Mouse (Mus musculus) midbrain, embryonic 13.5 days (tissue): ENCODE measurements at regions not wholly inside any gene's neighbourhood (a gene's known extent, or its start where the extent isn't known, plus 50 kb on each side); places are given as distances from the start of the nearest gene placed in this dataset.

Experiments
- ATAC-seq: fragments of 200-750 bp; cut with Nextera tagmentation; 2 replicates; pipeline ENCODE4 v1.8.0; 2017; ENCODE audit warnings: mild to moderate bottlenecking, moderate TSS enrichment, moderate library complexity
- H3K27ac ChIP-seq: fragments of 300-500 bp; sonication (generic); 2 replicates; pipeline ENCODE4 v1.5.1; 2015; ENCODE audit warnings: inconsistent platforms, mild to moderate bottlenecking, moderate library complexity
- H3K27me3 ChIP-seq: fragments of 300-500 bp; sonication (generic); 2 replicates; pipeline ENCODE4 v1.6.1; 2015; ENCODE audit warnings: mild to moderate bottlenecking, inconsistent platforms
- H3K36me3 ChIP-seq: fragments of 300-500 bp; sonication (generic); 2 replicates; pipeline ENCODE4 v1.6.1; 2015; ENCODE audit warnings: mild to moderate bottlenecking, inconsistent platforms
- H3K4me1 ChIP-seq: fragments of 300-500 bp; sonication (generic); replicated peaks from 2 replicates; pipeline ENCODE4 v1.6.1; 2015; ENCODE audit warnings: inconsistent platforms
- H3K4me2 ChIP-seq: fragments of 300-500 bp; sonication (generic); replicated peaks from 2 replicates; pipeline ENCODE4 v1.6.1; 2015; ENCODE audit warnings: moderate library complexity, mild to moderate bottlenecking, inconsistent platforms
- H3K4me3 ChIP-seq: fragments of 300-500 bp; sonication (generic); replicated peaks from 2 replicates; pipeline ENCODE4 v1.5.1; 2015; ENCODE audit warnings: mild to moderate bottlenecking, inconsistent platforms
- H3K9ac ChIP-seq: fragments of 300-500 bp; sonication (generic); replicated peaks from 2 replicates; pipeline ENCODE4 v1.6.1; 2015; ENCODE audit warnings: mild to moderate bottlenecking, inconsistent platforms
- H3K9me3 ChIP-seq: fragments of 300-500 bp; sonication (generic); 2 replicates; pipeline ENCODE4 v1.6.1; 2016; ENCODE audit warnings: mild to moderate bottlenecking, inconsistent platforms
- WGBS: fragments of 180-500 bp; shearing (Covaris S2); methylation state at CpG from one replicate; pipeline ENCODE4 v1.1.7; 2015; 5-methylcytosine and 5-hydroxymethylcytosine counted together

DNA sequence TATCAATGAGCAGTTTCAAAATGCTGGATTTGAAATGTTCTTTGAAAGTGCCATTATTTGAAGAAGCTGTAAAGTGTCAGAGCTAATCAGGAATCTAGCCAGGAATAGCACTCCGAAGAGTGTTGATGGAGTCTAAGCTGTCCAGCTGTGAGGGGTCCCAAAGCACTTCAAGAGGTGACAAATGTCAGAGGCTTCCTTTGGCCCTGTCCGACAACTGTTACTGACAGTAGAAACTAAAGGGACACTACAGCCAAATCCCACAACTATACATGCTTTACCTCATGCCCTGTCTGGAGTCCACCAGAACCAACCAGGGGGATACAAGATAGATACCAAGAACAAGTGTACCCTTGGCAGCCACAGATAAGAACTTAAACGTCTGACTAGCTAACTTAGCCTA, 420.4 kb downstream of the Meis1 start:
- H3K27ac ChIP-seq, result no peak overlapping the region
- no peaks in the 10 kb centered on the region for H3K4me1 ChIP-seq
- H3K9me3 ChIP-seq, result no peaks in the 10 kb centered on the region
- H3K36me3 ChIP-seq, result no peaks in the 10 kb centered on the region
- H3K4me2 ChIP-seq, result no peak overlapping the region
- H3K9ac ChIP-seq, result no peak overlapping the region
- no peaks in the 10 kb centered on the region for H3K27me3 ChIP-seq
- WGBS, result 73% methylated on average over 3 of the region's 3 CpGs
- ATAC-seq, result no peak
- no peak overlapping the region for H3K4me3 ChIP-seq

DNA sequence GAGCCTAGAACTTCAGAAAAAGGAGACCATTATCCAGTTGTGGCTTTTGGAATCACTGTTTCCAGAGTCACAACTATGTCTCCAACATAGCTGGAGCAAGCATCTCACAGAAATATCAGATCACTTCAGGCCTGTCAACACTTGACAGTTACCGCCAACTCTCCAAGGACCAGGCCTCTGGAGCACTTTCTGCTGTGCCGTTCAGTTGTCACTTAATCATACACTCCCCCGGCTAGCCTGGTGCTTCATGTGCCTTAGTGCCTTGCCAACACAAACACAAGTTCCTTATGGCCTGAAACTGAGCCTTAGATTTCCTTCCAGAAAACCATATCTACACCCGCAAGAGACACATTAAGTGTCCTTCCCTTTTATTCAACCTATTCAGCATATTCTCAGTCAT, 421.8 kb downstream of the Meis1 start:
- H3K9me3 ChIP-seq, result no peaks in the 10 kb centered on the region
- H3K9ac ChIP-seq, result no peak overlapping the region
- no peak for ATAC-seq
- H3K27ac ChIP-seq, result no peak overlapping the region
- H3K4me3 ChIP-seq, result no peak overlapping the region
- no peaks in the 10 kb centered on the region for H3K36me3 ChIP-seq
- no peaks in the 10 kb centered on the region for H3K4me1 ChIP-seq
- H3K4me2 ChIP-seq, result no peak overlapping the region
- H3K27me3 ChIP-seq, result no peaks in the 10 kb centered on the region
- WGBS, result 91% methylated on average over 4 of the region's 4 CpGs

DNA sequence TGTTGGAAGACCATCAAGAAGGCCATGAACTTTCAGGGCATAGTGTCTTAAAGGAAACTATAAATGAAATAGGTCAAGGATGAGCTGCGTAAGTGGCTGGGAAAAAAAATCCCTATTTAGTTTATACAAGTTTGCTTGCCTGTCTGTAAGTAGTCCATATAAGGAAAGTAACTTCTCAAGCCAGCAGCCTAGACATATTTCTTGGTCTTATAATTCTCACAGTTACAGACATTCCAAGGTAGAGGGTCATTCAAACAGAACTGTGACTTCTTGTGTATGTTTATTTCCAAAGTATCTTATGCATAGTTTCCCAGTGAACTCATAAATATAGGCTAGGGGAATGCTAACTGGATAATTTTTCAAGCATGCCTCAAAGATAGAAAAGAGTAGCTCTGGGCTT, 428.3 kb downstream of the Meis1 start:
- Histone ChIP-seq H3K4me3 (no peak overlapping the region), H3K27ac (no peak overlapping the region), H3K4me1 (no peaks in the 10 kb centered on the region), H3K9ac (no peak overlapping the region), H3K36me3 (no peaks in the 10 kb centered on the region), H3K27me3 (no peaks in the 10 kb centered on the region), H3K4me2 (no peak overlapping the region), H3K9me3 (no peaks in the 10 kb centered on the region)
- ATAC-seq, result no peak
- 91% methylated on average over 1 of the region's 1 CpGs for WGBS

DNA sequence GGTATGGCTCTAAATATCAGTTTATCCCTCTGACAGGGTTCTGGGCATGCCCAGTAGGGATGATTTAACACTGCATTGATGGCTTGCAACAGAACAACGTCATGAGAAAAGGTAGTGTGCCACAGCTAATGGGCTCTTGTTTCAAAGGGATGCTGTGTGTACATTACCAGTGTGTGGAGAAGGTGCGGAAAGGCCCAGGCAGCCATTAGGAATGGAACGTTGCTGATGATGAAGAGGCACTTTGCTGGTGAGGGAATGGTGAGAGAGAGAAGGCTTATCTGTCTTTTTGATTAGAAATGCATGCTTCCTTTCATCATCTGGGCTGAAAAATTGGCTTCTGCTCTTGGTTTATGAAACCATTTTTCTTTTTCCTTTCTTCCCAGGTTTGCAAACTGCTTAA, 432.3 kb downstream of the Meis1 start:
- Histone ChIP-seq H3K27ac (no peak overlapping the region), H3K27me3 (no peaks in the 10 kb centered on the region), H3K36me3 (no peaks in the 10 kb centered on the region), H3K4me1 (no peaks in the 10 kb centered on the region), H3K9ac (no peak overlapping the region), H3K4me2 (no peak overlapping the region), H3K9me3 (no peaks in the 10 kb centered on the region), H3K4me3 (no peak overlapping the region)
- ATAC-seq, result no peak
- WGBS, result 75% methylated on average over 3 of the region's 3 CpGs

DNA sequence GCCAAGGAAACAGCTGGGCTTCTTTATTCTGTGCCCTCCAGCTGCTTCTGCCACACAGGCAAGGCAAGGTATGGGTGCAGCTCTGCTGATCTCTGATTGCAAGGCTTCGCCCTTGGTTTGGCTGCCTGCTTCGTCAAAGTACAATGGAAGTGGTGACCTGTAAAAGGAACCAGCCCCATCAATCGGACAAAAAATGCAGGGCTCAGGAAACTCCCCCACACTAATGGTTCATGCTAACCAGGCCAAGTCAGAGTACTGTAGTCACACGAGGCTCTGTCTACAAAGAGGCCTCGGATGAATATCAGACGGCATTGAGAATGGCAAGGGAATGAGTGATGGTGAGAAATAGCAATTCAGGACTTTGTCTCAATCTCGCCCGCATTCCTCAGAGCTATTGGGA, 433.8 kb downstream of the Meis1 start:
- no peak overlapping the region for H3K4me2 ChIP-seq
- no peak for ATAC-seq
- no peaks in the 10 kb centered on the region for H3K9me3 ChIP-seq
- WGBS, result 67% methylated on average over 8 of the region's 8 CpGs
- no peak overlapping the region for H3K4me3 ChIP-seq
- H3K4me1 ChIP-seq, result no peaks in the 10 kb centered on the region
- no peak overlapping the region for H3K9ac ChIP-seq
- no peak overlapping the region for H3K27ac ChIP-seq
- no peaks in the 10 kb centered on the region for H3K36me3 ChIP-seq
- no peaks in the 10 kb centered on the region for H3K27me3 ChIP-seq

DNA sequence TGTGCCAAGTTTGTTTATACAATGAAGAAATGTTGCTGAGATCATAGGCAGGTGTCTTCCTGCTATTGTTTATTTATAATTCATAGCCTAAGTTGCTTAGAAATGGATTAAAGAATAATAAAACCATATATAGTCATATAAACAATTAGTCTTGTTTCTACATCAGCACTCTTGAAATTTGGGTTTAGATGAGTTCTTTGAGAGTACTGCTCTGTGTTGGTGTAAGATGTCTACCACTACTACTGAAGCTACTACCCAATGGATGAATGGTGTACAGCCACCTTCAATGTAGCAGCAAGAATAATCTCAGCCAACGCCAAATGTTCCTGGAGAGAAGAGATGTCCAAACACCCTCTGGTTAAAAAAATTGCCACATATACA, 436.0 kb downstream of the Meis1 start:
- ATAC-seq, result no peak
- no peaks in the 10 kb centered on the region for H3K4me1 ChIP-seq
- 90% methylated on average over 1 of the region's 1 CpGs for WGBS
- no peak overlapping the region for H3K27ac ChIP-seq
- no peak overlapping the region for H3K4me2 ChIP-seq
- H3K9me3 ChIP-seq, result no peaks in the 10 kb centered on the region
- H3K4me3 ChIP-seq, result no peak overlapping the region
- H3K27me3 ChIP-seq, result no peaks in the 10 kb centered on the region
- H3K9ac ChIP-seq, result no peak overlapping the region
- H3K36me3 ChIP-seq, result no peaks in the 10 kb centered on the region

DNA sequence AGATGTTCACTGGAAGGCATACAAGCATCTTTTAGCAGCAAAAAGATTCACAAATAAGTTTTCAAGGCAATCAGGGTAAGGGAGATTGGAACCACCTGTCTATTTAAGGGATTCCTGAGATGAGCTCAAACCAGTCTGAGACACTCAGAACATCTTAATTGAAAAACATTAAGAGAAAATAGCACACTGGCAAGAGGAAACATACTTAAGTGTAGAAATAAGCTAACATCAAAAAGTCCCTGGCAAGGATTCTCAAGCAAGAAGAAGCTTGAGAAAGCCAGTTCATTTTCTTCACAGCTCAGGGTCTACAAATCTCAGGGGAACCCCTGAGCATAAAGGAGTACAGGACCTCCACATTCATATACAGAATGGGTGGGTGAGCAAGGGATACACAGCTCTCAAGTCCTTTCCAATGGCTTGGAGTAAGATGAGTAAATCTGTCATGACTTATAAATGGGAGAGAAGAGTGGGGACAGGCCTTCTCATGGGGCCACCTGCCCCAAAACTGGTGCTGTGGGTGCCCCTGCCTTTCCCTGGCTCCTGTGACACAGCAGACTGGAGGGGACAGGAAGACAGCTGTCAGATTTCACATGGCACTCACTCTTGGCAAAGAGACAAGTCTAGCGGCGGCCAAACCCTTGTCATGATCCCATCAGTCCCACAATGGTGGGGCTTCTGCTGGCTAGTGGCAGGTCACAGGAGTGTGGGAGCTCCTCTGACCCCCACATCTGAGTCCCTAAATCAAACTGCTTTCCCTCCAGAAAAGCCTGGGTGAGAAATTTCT, 436.6 kb downstream of the Meis1 start:
- Histone ChIP-seq H3K4me1 (no peaks in the 10 kb centered on the region), H3K27me3 (no peaks in the 10 kb centered on the region), H3K4me3 (no peak overlapping the region), H3K4me2 (no peak overlapping the region), H3K9me3 (no peaks in the 10 kb centered on the region), H3K9ac (no peak overlapping the region), H3K27ac (no peak overlapping the region), H3K36me3 (no peaks in the 10 kb centered on the region)
- no peak for ATAC-seq
- WGBS, result 85% methylated on average over 2 of the region's 2 CpGs

DNA sequence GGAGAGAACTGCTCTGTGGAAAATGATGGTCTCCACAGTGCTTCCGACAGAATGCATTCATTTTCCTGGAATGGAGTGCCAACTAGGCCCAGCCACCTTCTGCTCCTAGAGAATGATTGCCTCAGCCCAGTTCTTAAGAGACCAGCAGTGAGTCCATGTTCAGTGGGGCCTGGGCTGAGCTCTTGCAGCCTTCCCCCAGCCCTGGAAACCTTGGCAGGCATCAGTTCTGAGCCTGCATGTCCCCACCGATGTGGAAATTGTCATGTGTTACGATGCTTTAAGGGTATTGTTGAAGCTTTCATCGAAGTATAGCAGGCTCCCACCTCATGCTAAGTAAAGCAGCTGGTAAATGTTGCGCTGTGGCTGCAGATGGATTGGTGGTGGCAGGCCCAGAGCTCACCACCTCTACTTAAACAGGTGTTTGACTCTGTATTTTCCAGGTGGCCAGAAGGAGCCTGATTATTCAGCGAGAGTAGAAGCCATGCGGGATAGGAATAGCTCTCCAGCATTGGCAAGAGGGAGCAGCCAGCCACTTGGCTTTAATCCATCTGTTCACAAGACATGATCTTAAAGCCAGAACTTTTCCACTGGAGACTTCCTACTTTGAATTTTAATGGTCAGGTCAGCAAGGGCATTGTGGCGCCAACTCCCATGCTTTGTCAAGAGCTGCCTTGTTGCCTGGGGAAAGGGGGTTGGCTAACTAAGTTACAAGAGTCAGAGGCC, 437.5 kb downstream of the Meis1 start:
- Histone ChIP-seq H3K9me3 (no peaks in the 10 kb centered on the region), H3K27ac (no peak overlapping the region), H3K4me1 (no peaks in the 10 kb centered on the region), H3K27me3 (no peaks in the 10 kb centered on the region), H3K36me3 (no peaks in the 10 kb centered on the region), H3K9ac (no peak overlapping the region), H3K4me2 (no peak overlapping the region), H3K4me3 (no peak overlapping the region)
- WGBS, result 90% methylated on average over 8 of the region's 8 CpGs
- no peak for ATAC-seq

DNA sequence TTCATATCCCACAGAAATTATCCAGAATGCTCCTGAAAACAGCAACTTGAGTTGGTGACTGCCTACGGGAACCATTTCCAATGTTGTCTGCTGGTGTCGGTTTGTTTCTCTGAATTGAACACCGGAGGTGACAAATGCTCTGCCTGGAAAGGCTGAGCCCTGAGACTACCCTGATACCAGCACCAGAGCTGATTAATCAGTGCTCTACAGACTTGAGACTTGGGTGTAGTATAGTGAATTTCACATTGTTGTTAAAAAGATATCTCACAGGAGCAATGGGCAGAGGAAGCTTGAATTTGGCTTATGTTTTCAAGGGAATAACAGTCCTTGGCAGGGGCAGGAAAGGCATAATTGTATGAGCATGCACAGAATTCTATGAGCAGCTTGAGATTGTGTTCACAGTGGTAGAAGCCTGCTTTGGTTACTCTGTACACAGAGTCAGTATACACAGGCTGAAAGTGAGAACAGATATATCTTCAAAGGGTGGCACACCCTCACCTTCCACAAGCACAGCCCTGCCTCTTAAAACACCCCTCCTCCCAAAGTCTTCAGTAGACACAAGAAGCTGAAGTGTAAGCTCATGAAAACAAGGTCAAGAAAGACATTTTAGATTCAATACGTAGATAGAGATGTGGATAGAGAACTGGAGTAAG, 447.1 kb downstream of the Meis1 start:
- no peak for ATAC-seq
- Histone ChIP-seq H3K9me3 (no peaks in the 10 kb centered on the region), H3K4me1 (no peaks in the 10 kb centered on the region), H3K27ac (no peak overlapping the region), H3K27me3 (no peaks in the 10 kb centered on the region), H3K4me3 (no peak overlapping the region), H3K4me2 (no peak overlapping the region), H3K36me3 (no peaks in the 10 kb centered on the region), H3K9ac (no peak overlapping the region)
- WGBS, result 94% methylated on average over 4 of the region's 4 CpGs

DNA sequence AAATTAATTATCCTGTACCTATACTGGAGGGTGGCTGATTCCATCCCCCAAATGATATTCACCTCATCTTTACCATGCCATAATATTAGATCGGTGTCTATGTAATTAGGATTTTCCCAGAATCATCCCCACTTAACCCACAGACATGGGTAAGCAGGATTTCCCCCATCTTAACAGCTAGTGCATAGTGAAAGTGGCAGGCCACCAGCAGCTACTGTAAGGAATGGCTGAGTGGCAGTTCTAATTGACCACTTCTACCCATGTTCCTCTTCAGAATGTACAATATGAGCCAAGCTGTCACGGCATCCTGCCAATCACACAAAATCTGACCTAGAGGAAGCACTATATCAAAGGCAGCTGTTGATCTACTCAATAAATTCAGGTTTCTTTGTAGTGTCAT, 455.8 kb downstream of the Meis1 start:
- no peaks in the 10 kb centered on the region for H3K9me3 ChIP-seq
- H3K4me2 ChIP-seq, result no peak overlapping the region
- no peaks in the 10 kb centered on the region for H3K4me1 ChIP-seq
- 86% methylated on average over 2 of the region's 2 CpGs for WGBS
- no peak overlapping the region for H3K9ac ChIP-seq
- H3K36me3 ChIP-seq, result no peaks in the 10 kb centered on the region
- no peak overlapping the region for H3K4me3 ChIP-seq
- H3K27me3 ChIP-seq, result no peaks in the 10 kb centered on the region
- no peak for ATAC-seq
- no peak overlapping the region for H3K27ac ChIP-seq

DNA sequence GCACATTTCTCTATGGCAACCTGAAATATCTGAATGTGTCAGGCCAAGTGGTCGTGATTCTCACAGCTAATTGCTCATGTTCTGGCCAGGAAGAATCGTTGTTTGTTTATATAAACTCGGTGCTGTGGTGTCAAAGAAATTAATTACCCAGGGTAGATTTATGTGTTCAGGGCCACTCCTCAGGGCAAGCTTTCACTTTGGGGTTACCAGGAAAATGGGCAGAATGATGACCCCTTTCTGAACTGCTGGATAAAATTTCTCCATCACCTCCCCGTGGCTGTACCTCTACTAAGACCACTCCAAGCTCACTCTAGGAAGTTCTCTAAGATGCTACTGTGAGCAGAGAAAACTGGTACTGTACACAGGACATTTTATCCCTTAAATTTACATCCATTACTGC, 460.1 kb downstream of the Meis1 start:
- H3K27ac ChIP-seq, result no peak overlapping the region
- H3K36me3 ChIP-seq, result no peaks in the 10 kb centered on the region
- no peak overlapping the region for H3K4me2 ChIP-seq
- H3K4me3 ChIP-seq, result no peak overlapping the region
- no peaks in the 10 kb centered on the region for H3K4me1 ChIP-seq
- ATAC-seq, result no peak
- 79% methylated on average over 4 of the region's 4 CpGs for WGBS
- H3K9ac ChIP-seq, result no peak overlapping the region
- H3K27me3 ChIP-seq, result no peaks in the 10 kb centered on the region
- H3K9me3 ChIP-seq, result no peaks in the 10 kb centered on the region

DNA sequence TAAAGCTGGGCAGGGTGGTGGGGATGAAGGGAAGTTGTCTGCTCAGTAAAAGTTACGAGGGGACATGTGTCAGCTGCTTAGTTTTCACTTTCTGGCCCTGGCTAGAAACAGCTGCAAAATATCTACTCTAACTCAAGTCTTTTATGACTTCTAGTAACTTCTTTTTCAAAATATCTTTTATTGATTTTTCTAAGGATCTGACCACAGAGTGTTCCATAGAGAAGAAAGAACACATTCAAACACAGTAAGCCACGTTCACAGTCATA, 483.3 kb downstream of the Meis1 start:
- H3K27ac ChIP-seq, result no peak overlapping the region
- no peaks in the 10 kb centered on the region for H3K4me1 ChIP-seq
- no peaks in the 10 kb centered on the region for H3K27me3 ChIP-seq
- H3K9ac ChIP-seq, result no peak overlapping the region
- whole genome bisulfite sequencing, result 84% methylated on average over 2 of the region's 2 CpGs
- ATAC-seq, result no peak
- no peaks in the 10 kb centered on the region for H3K36me3 ChIP-seq
- no peaks in the 10 kb centered on the region for H3K9me3 ChIP-seq
- H3K4me2 ChIP-seq, result no peak overlapping the region
- no peak overlapping the region for H3K4me3 ChIP-seq
